Mouse (Mus musculus) liver, adult 2 months (tissue): ENCODE data around the gene Shank2.

ENCODE experiments used
- CTCF ChIP-seq: fragments of 200-500 bp; IDR thresholded peaks from 2 replicates; pipeline ENCODE4 v1.5.1; 2011; ENCODE audit warnings: low read depth, low read length, control low read depth
- POLR2A ChIP-seq: fragments of 200-500 bp; IDR thresholded peaks from 2 replicates; pipeline ENCODE4 v1.6.1; 2011; ENCODE audit warnings: low read length, control low read depth; ENCODE audit not compliant: insufficient read depth; ENCODE audit errors: extremely low read depth

DNA sequence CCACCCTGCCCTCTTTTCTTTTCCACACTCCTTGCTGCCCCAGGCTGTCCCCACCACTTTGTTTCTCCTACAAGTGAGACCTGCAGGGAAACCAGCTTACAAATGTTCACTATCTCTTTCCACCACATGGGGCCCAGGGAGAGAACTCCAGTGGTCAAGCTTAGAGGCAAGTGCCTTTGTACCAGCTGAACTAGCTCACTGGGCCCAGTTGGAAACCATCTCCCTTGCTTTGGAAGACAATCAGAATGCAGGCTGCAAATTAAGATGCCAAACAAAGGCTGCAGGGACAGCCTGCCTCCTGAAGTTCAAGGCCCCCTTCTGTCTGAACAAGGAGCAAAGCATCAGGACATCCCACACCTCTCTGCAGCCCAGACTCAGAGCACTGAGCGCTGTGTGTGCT, 206.9 kb downstream of the Shank2 start:
- no peak for TF ChIP-seq POLR2A
- no peak for TF ChIP-seq CTCF
